Mouse (Mus musculus) forebrain, postnatal 0 days (tissue): ENCODE results near the gene Cmtm6. TPM values are rescaled to one million over a fixed set of nuclear protein-coding genes. Genes with fewer than 3 reads are reported as not detected.

ENCODE experiments used
- ATAC-seq: fragments of 200-750 bp; cut with Nextera tagmentation; 2 replicates; pipeline ENCODE4 v1.8.0; 2017; ENCODE audit warnings: mild to moderate bottlenecking, moderate library complexity
- DNase-seq: peaks from one replicate; pipeline ENCODE4 v3.0.0-alpha.2; 2015
- H3K27ac ChIP-seq: fragments of 300-500 bp; sonication (generic); 2 replicates; pipeline ENCODE4 v1.5.1; 2014; ENCODE audit warnings: low read depth, mild to moderate bottlenecking, antibody characterized with exemption, low read length, moderate library complexity, mixed read lengths
- H3K27me3 ChIP-seq: fragments of 300-500 bp; sonication (generic); 2 replicates; pipeline ENCODE4 v1.6.1; 2014; ENCODE audit warnings: mild to moderate bottlenecking, low read length, mixed read lengths; ENCODE audit not compliant: insufficient read depth
- H3K36me3 ChIP-seq: fragments of 300-500 bp; sonication (generic); 2 replicates; pipeline ENCODE4 v1.6.1; 2014; ENCODE audit warnings: mild to moderate bottlenecking, moderate library complexity; ENCODE audit not compliant: insufficient read depth
- H3K4me1 ChIP-seq: fragments of 300-500 bp; sonication (generic); 2 replicates; pipeline ENCODE4 v1.6.1; 2014; ENCODE audit warnings: antibody characterized with exemption; ENCODE audit not compliant: insufficient read depth
- H3K4me2 ChIP-seq: fragments of 300-500 bp; sonication (generic); 2 replicates; pipeline ENCODE4 v1.6.1; 2014; ENCODE audit warnings: low read depth, mild to moderate bottlenecking, moderate library complexity
- H3K4me3 ChIP-seq: fragments of 300-500 bp; sonication (generic); 2 replicates; pipeline ENCODE4 v1.5.1; 2014; ENCODE audit warnings: low read depth, low read length, mixed read lengths
- H3K9ac ChIP-seq: fragments of 300-500 bp; sonication (generic); 2 replicates; pipeline ENCODE4 v1.6.1; 2014; ENCODE audit warnings: mild to moderate bottlenecking
- H3K9me3 ChIP-seq: fragments of 300-500 bp; sonication (generic); 2 replicates; pipeline ENCODE4 v1.6.1; 2016; ENCODE audit warnings: low read length
- CTCF ChIP-seq: sonication (generic); IDR thresholded peaks from 2 replicates; pipeline ENCODE4 v1.5.1; 2016; ENCODE audit warnings: antibody characterized with exemption, control low read depth, low read depth
- WGBS: fragments of 180-500 bp; shearing (Covaris S2); extraction: QIAGEN DNeasy Blood & Tissue Kit; methylation state at CpG from one replicate; pipeline ENCODE4 v1.1.7; 2014; 5-methylcytosine and 5-hydroxymethylcytosine counted together
- polyA plus RNA-seq: library from polyadenylated mRNA; unstranded; fragments of >200 nt; fragmentation: Nextera tagmentation; extraction: Ambion mirVana; gene quantifications from 2 replicates; pipeline ENCODE4 v1.2.1, GENCODE M21; 2015
- total RNA-seq: library from RNA; depleted of rRNA; stranded (reverse); fragments of >200 nt; gene quantifications from 2 replicates; pipeline ENCODE4 v1.2.3, GENCODE M21; 2014; rRNA removed

Gene Cmtm6
- total and polyA plus RNA-seq, 2 experiments from 2014 or later: 17.1 to 22.7 TPM

GRCm38 (mm10) chr9:114797329-114798004 is 66.6 kb downstream of the Cmtm6 start:
- peak; percentile 92 for DNase-seq
- Histone ChIP-seq H3K9ac (no peak overlapping the region), H3K27ac (no peak overlapping the region), H3K4me3 (no peak overlapping the region), H3K9me3 (no peaks in the 10 kb centered on the region), H3K27me3 (no peaks in the 10 kb centered on the region), H3K36me3 (no peaks in the 10 kb centered on the region), H3K4me1 (no peaks in the 10 kb centered on the region), H3K4me2 (no peak overlapping the region)
- ATAC-seq: peak; percentile 89
- WGBS: 48% methylated on average over 11 of the region's 11 CpGs
- TF ChIP-seq CTCF: peak; percentile 99

- TF ChIP-seq CTCF: no peak
These were observed 67.9 kb downstream of the Cmtm6 start for GRCm38 (mm10) chr9:114798845-114799244.

More at GRCm38 (mm10) chr9:114798845-114799244, 67.9 kb downstream of the Cmtm6 start:
- ATAC-seq: no peak
- H3K4me1 ChIP-seq: no peaks in the 10 kb centered on the region
- no peak overlapping the region for H3K9ac ChIP-seq
- H3K4me2 ChIP-seq: no peak overlapping the region
- no peaks in the 10 kb centered on the region for H3K36me3 ChIP-seq
- no peak overlapping the region for H3K27ac ChIP-seq
- no peaks in the 10 kb centered on the region for H3K9me3 ChIP-seq
- H3K27me3 ChIP-seq: no peaks in the 10 kb centered on the region
- H3K4me3 ChIP-seq: no peak overlapping the region
- DNase-seq: no peak
- 37% methylated on average over 6 of the region's 6 CpGs for WGBS

Other genes with a start within 250 kb of the Cmtm6 start
- not detected in 2 replicates for gene Ccr4, start 226.2 kb upstream of the Cmtm6 start, total RNA-seq
- gene Ccr4, start 226.2 kb upstream of the Cmtm6 start, polyA plus RNA-seq: not detected in 2 replicates
- not detected in 2 replicates for gene C130032M10Rik, start 215.4 kb upstream of the Cmtm6 start, total RNA-seq
- not detected in 2 replicates for gene C130032M10Rik, start 215.4 kb upstream of the Cmtm6 start, polyA plus RNA-seq
- 0.08 and 0.19 TPM in 2 replicates for gene Trim71, start 166.7 kb upstream of the Cmtm6 start, total RNA-seq
- gene Trim71, start 166.7 kb upstream of the Cmtm6 start, polyA plus RNA-seq: 0.10 and 0.13 TPM in 2 replicates
- gene Cnot10, start 90.9 kb upstream of the Cmtm6 start, total RNA-seq: 45.2 and 50.6 TPM in 2 replicates
- gene Cnot10, start 90.9 kb upstream of the Cmtm6 start, polyA plus RNA-seq: 44.4 and 47.1 TPM in 2 replicates
- 136 and 152 TPM in 2 replicates for gene Dync1li1, start 42.3 kb upstream of the Cmtm6 start, total RNA-seq
- gene Dync1li1, start 42.3 kb upstream of the Cmtm6 start, polyA plus RNA-seq: 127 and 145 TPM in 2 replicates
- 4.9 and 6.0 TPM in 2 replicates for gene Cmtm7, start 50.7 kb downstream of the Cmtm6 start, total RNA-seq
- 9.5 and 11.6 TPM in 2 replicates for gene Cmtm7, start 50.7 kb downstream of the Cmtm6 start, polyA plus RNA-seq
- 1.2 and 2.1 TPM in 2 replicates for gene Cmtm8, start 113.0 kb downstream of the Cmtm6 start, total RNA-seq
- 6.0 and 6.2 TPM in 2 replicates for gene Cmtm8, start 113.0 kb downstream of the Cmtm6 start, polyA plus RNA-seq
- 73.8 and 86.0 TPM in 2 replicates for gene Gpd1l, start 202.9 kb downstream of the Cmtm6 start, total RNA-seq
- 45.1 and 47.0 TPM in 2 replicates for gene Gpd1l, start 202.9 kb downstream of the Cmtm6 start, polyA plus RNA-seq
- 19.2 and 22.4 TPM in 2 replicates for gene Osbpl10, start 247.5 kb downstream of the Cmtm6 start, total RNA-seq
- gene Osbpl10, start 247.5 kb downstream of the Cmtm6 start, polyA plus RNA-seq: 2.8 and 3.0 TPM in 2 replicates